Mouse (Mus musculus) ES-E14 (cell line): ENCODE measurements around the gene Tmprss12. TPM values are rescaled to one million over a fixed set of nuclear protein-coding genes. Genes with fewer than 3 reads are reported as not detected.

Experiments
- DNase-seq: peaks from one replicate; pipeline ENCODE4 v3.0.0-alpha.2; 2013; ENCODE audit warnings: low read depth, low spot score
- H3K27ac ChIP-seq: 2 replicates; pipeline ENCODE4 v1.5.1; 2012; ENCODE audit warnings: low read depth, mild to moderate bottlenecking, low read length, moderate library complexity, mixed read lengths; ENCODE audit not compliant: poor library complexity, insufficient read depth, severe bottlenecking
- H3K36me3 ChIP-seq: 2 replicates; pipeline ENCODE4 v1.6.1; 2012; ENCODE audit warnings: mild to moderate bottlenecking, low read length, moderate library complexity, mixed read lengths; ENCODE audit not compliant: control insufficient read depth, poor library complexity, insufficient read depth, severe bottlenecking
- H3K4me1 ChIP-seq, 2 experiments: fragments of 150-350 bp in 1 of 2; sonication (generic) in 1 of 2; 2 replicates each; pipeline ENCODE4 v1.6.1; 2012; ENCODE audit warnings: low read length in 2 of 2, mild to moderate bottlenecking in 1 of 2, mixed read lengths in 1 of 2; ENCODE audit not compliant: control insufficient read depth in 2 of 2, insufficient read depth in 2 of 2, poor library complexity in 1 of 2
- H3K4me3 ChIP-seq, 2 experiments: fragments of 150-350 bp in 1 of 2; sonication (generic) in 1 of 2; 2 replicates each; pipeline ENCODE4 v1.5.1; 2012; ENCODE audit warnings: low read length in 2 of 2, low read depth in 1 of 2, mild to moderate bottlenecking in 1 of 2, mixed read lengths in 1 of 2; ENCODE audit not compliant: insufficient read depth in 1 of 2, poor library complexity in 1 of 2, severe bottlenecking in 1 of 2
- H3K9ac ChIP-seq: 2 replicates; pipeline ENCODE4 v1.6.1; 2012; ENCODE audit warnings: low read depth, mild to moderate bottlenecking, low read length, mixed read lengths; ENCODE audit not compliant: poor library complexity, insufficient read depth, severe bottlenecking
- H3K9me3 ChIP-seq: fragments of 150-350 bp; sonication (generic); 2 replicates; pipeline ENCODE4 v1.6.1; 2012; ENCODE audit warnings: low read depth, mild to moderate bottlenecking, low read length; ENCODE audit not compliant: control insufficient read depth, insufficient read depth
- CHD2 ChIP-seq: IDR thresholded peaks from 2 replicates; pipeline ENCODE4 v1.6.1; 2014; ENCODE audit warnings: mild to moderate bottlenecking, low read depth, low read length, inconsistent platforms
- HCFC1 ChIP-seq: IDR thresholded peaks from 2 replicates; pipeline ENCODE4 v1.6.1; 2012; ENCODE audit warnings: low read length, inconsistent platforms, borderline replicate concordance; ENCODE audit not compliant: insufficient read depth
- MAFK ChIP-seq: IDR thresholded peaks from 2 replicates; pipeline ENCODE4 v1.6.1; 2014; ENCODE audit warnings: mild to moderate bottlenecking, low read depth, low read length, inconsistent platforms; ENCODE audit not compliant: insufficient read depth
- ZC3H11A ChIP-seq: IDR thresholded peaks from 2 replicates; pipeline ENCODE4 v1.6.1; 2012; ENCODE audit warnings: low read depth, mild to moderate bottlenecking, inconsistent platforms, low read length, borderline replicate concordance
- ZNF384 ChIP-seq: IDR thresholded peaks from 2 replicates; pipeline ENCODE4 v1.6.1; 2012; ENCODE audit warnings: low read depth, low read length, inconsistent platforms
- in situ Hi-C, 2 experiments: fragments of 600-800 bp; cut with MboI; formaldehyde crosslinking; loops; one replicate each; pipeline ENCODE4 v1.15.1; 2025; ENCODE audit warnings: low sequenced_read_pairs in 2 of 2, inconsistent platforms in 1 of 2; ENCODE audit not compliant: unreplicated experiment in 2 of 2
- total RNA-seq: library from RNA; depleted of rRNA; stranded (reverse); fragments of 300-350 nt; gene quantifications from 2 replicates; pipeline ENCODE4 v1.2.3, GENCODE M21; 2012

Tmprss12 gene
- total RNA-seq, 1 experiment, result 1.6 TPM

GRCm38 (mm10) chr15:100300499-100300898 is 19.9 kb downstream of the Tmprss12 start:
- no peak for DNase-seq
- in situ Hi-C loops, result no loop called here
- Histone ChIP-seq H3K4me1 (peaks cover 6 to 15% of the 10 kb centered on the region in 2 experiments; a peak in 3 of 4 replicates), H3K9ac (no peak overlapping the region), H3K36me3 (no peaks in the 10 kb centered on the region), H3K9me3 (no peaks in the 10 kb centered on the region), H3K4me3 (no peak overlapping the region), H3K27ac (peak overlapping the region; percentile 10; the same call in 1 of the 2 replicates)
- TF ChIP-seq ZNF384 (no peak), MAFK (peak; percentile 88), ZC3H11A (no peak), CHD2 (no peak)

- in situ Hi-C loops, result no loop called here
- no peak for DNase-seq
- Histone ChIP-seq H3K9me3 (no peaks in the 10 kb centered on the region), H3K36me3 (no peaks in the 10 kb centered on the region), H3K4me1 (peaks cover 9 to 17% of the 10 kb centered on the region in 2 experiments), H3K9ac (peak overlapping the region; percentile 38; the same call in 1 of the 2 replicates), H3K4me3 (peak overlapping the region; percentile 36 to 55; a peak in 3 of 4 replicates), H3K27ac (no peak overlapping the region)
- no peak for TF ChIP-seq CHD2
- TF ChIP-seq MAFK, result no peak
- no peak for TF ChIP-seq ZNF384
- TF ChIP-seq HCFC1, result no peak
Observed at GRCm38 (mm10) chr15:100301556-100301955, 20.9 kb downstream of the Tmprss12 start.

- DNase-seq, result no peak
- Histone ChIP-seq H3K4me1 (peaks cover 9 to 17% of the 10 kb centered on the region in 2 experiments), H3K9ac (no peak overlapping the region), H3K9me3 (no peaks in the 10 kb centered on the region), H3K4me3 (no peak overlapping the region), H3K27ac (no peak overlapping the region; the same call in 1 of the 2 replicates), H3K36me3 (no peaks in the 10 kb centered on the region)
- TF ChIP-seq CHD2 (no peak), ZNF384 (no peak), MAFK (no peak), HCFC1 (no peak), ZC3H11A (no peak)
- in situ Hi-C loops, result no loop called here
Observed at GRCm38 (mm10) chr15:100303428-100304018, 22.9 kb downstream of the Tmprss12 start.

- in situ Hi-C loops, result no loop called here
- Histone ChIP-seq H3K27ac (peak within 1 kb of the TSS; percentile 48), H3K9ac (peak within 1 kb of the TSS; percentile 77), H3K4me1 (peaks cover 9 to 16% of the 10 kb centered on the region in 2 experiments), H3K9me3 (no peaks in the 10 kb centered on the region), H3K36me3 (no peaks in the 10 kb centered on the region), H3K4me3 (peak within 1 kb of the TSS; percentile 73 to 90)
- TF ChIP-seq MAFK, result peak; percentile 32; the same call in 1 of the 2 replicates
- no peak for TF ChIP-seq CHD2
- DNase-seq, result no peak
Observed at GRCm38 (mm10) chr15:100304019-100304991, 23.7 kb downstream of the Tmprss12 start, which contains the start of gene Mettl7a1. Gene Mettl7a1 (plus strand): TSS chr15:100304140.
